Mouse (Mus musculus) kidney, postnatal 10 days (tissue): Measurements from ENCODE around the gene Ciapin1.

ENCODE experiments used
- DNase-seq: peaks from one replicate; pipeline ENCODE4 v3.0.0; 2021; ENCODE audit warnings: mixed read lengths

Gene Ciapin1

GRCm38 (mm10) chr8:94837662-94838574, at the start of gene Ciapin1, which contains the start of gene Coq9:
TSS of gene Ciapin1 (minus strand) at chr8:94838358.
TSS of gene Coq9 (plus strand) at chr8:94838321.
- peak; percentile 98 for DNase-seq

GRCm38 (mm10) chr8:94880742-94881141, 42.6 kb upstream of the Ciapin1 start:
- DNase-seq: no peak

- DNase-seq: no peak
Observed at GRCm38 (mm10) chr8:94876820-94877219, 38.7 kb upstream of the Ciapin1 start.

- DNase-seq: peak; percentile 97
Observed at GRCm38 (mm10) chr8:94876197-94876730, 38.1 kb upstream of the Ciapin1 start, which contains the start of gene Dok4. TSS of gene Dok4 (minus strand) at chr8:94876330.

GRCm38 (mm10) chr8:94875871-94876150, 37.7 kb upstream of the Ciapin1 start:
- DNase-seq: no peak

- peak; percentile 39 for DNase-seq
Observed at GRCm38 (mm10) chr8:94875096-94875870, 37.1 kb upstream of the Ciapin1 start.

- peak; percentile 87 for DNase-seq
Observed at GRCm38 (mm10) chr8:94874358-94874757, 36.2 kb upstream of the Ciapin1 start.

GRCm38 (mm10) chr8:94872576-94872975, 34.4 kb upstream of the Ciapin1 start:
- no peak for DNase-seq

- peak; percentile 32 for DNase-seq
Observed at GRCm38 (mm10) chr8:94872156-94872555, 34.0 kb upstream of the Ciapin1 start.

- DNase-seq: peak; percentile 85
Observed at GRCm38 (mm10) chr8:94871108-94871894, 33.1 kb upstream of the Ciapin1 start.

- peak; percentile 50 for DNase-seq
Observed at GRCm38 (mm10) chr8:94870474-94871107, 32.4 kb upstream of the Ciapin1 start.

- DNase-seq: no peak
Observed at GRCm38 (mm10) chr8:94870003-94870402, 31.8 kb upstream of the Ciapin1 start.

GRCm38 (mm10) chr8:94869146-94869545, 31.0 kb upstream of the Ciapin1 start:
- no peak for DNase-seq

- DNase-seq: no peak
Observed at GRCm38 (mm10) chr8:94866921-94867320, 28.8 kb upstream of the Ciapin1 start.

- DNase-seq: no peak
Observed at GRCm38 (mm10) chr8:94865292-94865691, 27.1 kb upstream of the Ciapin1 start.

- DNase-seq: no peak
Observed at GRCm38 (mm10) chr8:94863897-94864673, 25.9 kb upstream of the Ciapin1 start.

- DNase-seq: peak; percentile 57
Observed at GRCm38 (mm10) chr8:94862487-94863220, 24.5 kb upstream of the Ciapin1 start.

- peak; percentile 87 for DNase-seq
Observed at GRCm38 (mm10) chr8:94861352-94861910, 23.3 kb upstream of the Ciapin1 start.

- DNase-seq: peak; percentile 95
Observed at GRCm38 (mm10) chr8:94857346-94858173, 19.4 kb upstream of the Ciapin1 start, which contains the start of gene Polr2c. TSS of gene Polr2c (plus strand) at chr8:94857450.
